Mouse (Mus musculus) small intestine, adult 2 months (tissue): ENCODE data around the gene Nup210l. TPM values are rescaled to one million over a fixed set of nuclear protein-coding genes. Genes with fewer than 3 reads are reported as not detected.

ENCODE experiments used
- H3K27ac ChIP-seq: fragments of 200-500 bp; 2 replicates; pipeline ENCODE4 v1.5.1; 2012; ENCODE audit warnings: low read depth, low read length, control low read depth, inconsistent platforms; ENCODE audit not compliant: insufficient read depth
- H3K27me3 ChIP-seq: fragments of 200-500 bp; 2 replicates; pipeline ENCODE4 v1.6.1; 2012; ENCODE audit warnings: mild to moderate bottlenecking, moderate library complexity, low read length, inconsistent platforms; ENCODE audit not compliant: control insufficient read depth, insufficient read depth
- H3K36me3 ChIP-seq: fragments of 200-500 bp; 2 replicates; pipeline ENCODE4 v1.6.1; 2012; ENCODE audit warnings: mild to moderate bottlenecking, low read length, control low read depth, inconsistent platforms; ENCODE audit not compliant: control insufficient read depth, insufficient read depth
- H3K4me1 ChIP-seq: fragments of 200-500 bp; 2 replicates; pipeline ENCODE4 v1.6.1; 2012; ENCODE audit warnings: low read length, inconsistent platforms, mixed read lengths; ENCODE audit not compliant: control insufficient read depth, insufficient read depth, insufficient read length
- H3K4me3 ChIP-seq: fragments of 200-500 bp; 2 replicates; pipeline ENCODE4 v1.5.1; 2012; ENCODE audit warnings: low read depth, mild to moderate bottlenecking, control low read depth, inconsistent platforms, low read length, moderate library complexity
- CTCF ChIP-seq: fragments of 200-500 bp; IDR thresholded peaks from 2 replicates; pipeline ENCODE4 v1.5.1; 2012; ENCODE audit warnings: low read depth, mild to moderate bottlenecking, control low read depth, inconsistent platforms, low read length, moderate library complexity, mixed read lengths; ENCODE audit not compliant: insufficient replicate concordance, insufficient read length; ENCODE audit errors: extremely low read depth
- POLR2A ChIP-seq: fragments of 200-500 bp; IDR thresholded peaks from 2 replicates; pipeline ENCODE4 v1.6.1; 2012; ENCODE audit warnings: low read depth, mild to moderate bottlenecking, control low read depth, inconsistent platforms, low read length, moderate library complexity
- whole genome bisulfite sequencing: fragments of 180-500 bp; shearing (Covaris S2); methylation state at CpG from one replicate; pipeline ENCODE4 v1.1.7; 2018; 5-methylcytosine and 5-hydroxymethylcytosine counted together
- polyA plus RNA-seq: library from polyadenylated mRNA; depleted of rRNA; stranded (reverse); fragments of >200 nt; gene quantifications from 2 replicates; pipeline ENCODE4 v1.2.3, GENCODE M21; 2012

The Nup210l gene
- polyA plus RNA-seq, 1 experiment, result 0.15 TPM

DNA sequence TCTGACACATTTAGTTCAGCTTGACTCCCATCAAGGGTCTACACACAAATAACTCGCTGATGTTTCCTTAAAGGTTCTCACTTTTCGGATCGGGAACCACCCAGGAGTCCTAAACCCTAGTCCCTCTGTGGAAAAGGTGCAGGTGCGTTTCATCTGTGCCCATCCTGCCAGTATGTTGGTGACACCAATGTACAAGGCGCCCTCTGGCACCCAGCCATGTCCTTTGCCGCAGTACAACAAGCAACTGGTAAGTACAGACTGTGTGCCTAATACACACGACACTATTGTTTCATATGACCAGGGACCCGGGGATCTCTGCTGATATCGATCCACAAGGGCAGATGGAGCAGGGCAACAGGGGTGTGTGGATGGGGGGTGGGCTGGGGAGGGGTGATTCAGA, 55.8 kb downstream of the Nup210l start:
- Histone ChIP-seq H3K36me3 (no peaks in the 10 kb centered on the region), H3K27me3 (no peaks in the 10 kb centered on the region), H3K4me3 (no peak overlapping the region), H3K27ac (no peak overlapping the region), H3K4me1 (peaks cover 4% of the 10 kb centered on the region; the same call in 1 of the 2 replicates)
- TF ChIP-seq POLR2A (no peak), CTCF (no peak)
- WGBS, result 54% methylated on average over 9 of the region's 9 CpGs

DNA sequence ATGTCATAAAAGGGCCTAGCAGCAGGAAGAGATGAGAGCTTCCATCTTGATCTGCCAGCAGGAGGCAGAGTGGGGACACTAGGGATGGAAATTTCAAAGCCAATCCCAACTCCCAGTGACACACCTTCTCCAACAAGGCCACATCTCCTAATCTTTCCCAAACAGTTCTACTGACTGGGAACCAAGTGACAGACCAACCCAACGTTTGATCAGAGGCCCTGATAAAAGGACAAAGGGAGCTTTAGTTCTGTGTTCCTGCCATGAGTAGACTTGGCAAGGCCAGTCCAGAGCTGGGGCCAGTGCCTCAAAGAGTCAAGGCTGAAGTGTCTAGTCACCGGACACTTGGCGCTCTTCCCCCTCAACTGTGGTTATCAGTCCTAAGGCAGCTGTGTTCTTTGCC, 57.6 kb downstream of the Nup210l start:
- WGBS, result 69% methylated on average over 3 of the region's 3 CpGs
- Histone ChIP-seq H3K4me3 (no peak overlapping the region), H3K27me3 (no peaks in the 10 kb centered on the region), H3K27ac (no peak overlapping the region), H3K36me3 (no peaks in the 10 kb centered on the region), H3K4me1 (peaks cover 4% of the 10 kb centered on the region; the same call in 1 of the 2 replicates)
- TF ChIP-seq CTCF, result 0 out of 2 replicates have a peak, but pooled peaks have one; percentile 0
- no peak for TF ChIP-seq POLR2A

GRCm38 (mm10) chr3:90179566-90179965, 75.6 kb downstream of the Nup210l start:
- no peak for TF ChIP-seq POLR2A
- TF ChIP-seq CTCF, result no peak
- 63% methylated on average over 3 of the region's 3 CpGs for WGBS
- Histone ChIP-seq H3K27me3 (no peaks in the 10 kb centered on the region), H3K27ac (no peak overlapping the region), H3K4me3 (no peak overlapping the region), H3K4me1 (no peaks in the 10 kb centered on the region), H3K36me3 (no peaks in the 10 kb centered on the region)

GRCm38 (mm10) chr3:90183581-90183980, 79.6 kb downstream of the Nup210l start:
- Histone ChIP-seq H3K4me1 (no peaks in the 10 kb centered on the region), H3K27ac (no peak overlapping the region), H3K36me3 (no peaks in the 10 kb centered on the region), H3K27me3 (no peaks in the 10 kb centered on the region), H3K4me3 (no peak overlapping the region)
- 74% methylated on average over 3 of the region's 3 CpGs for WGBS
- no peak for TF ChIP-seq POLR2A
- TF ChIP-seq CTCF, result no peak

GRCm38 (mm10) chr3:90190859-90191510, 87.1 kb downstream of the Nup210l start:
- no peaks in the 10 kb centered on the region for H3K36me3 ChIP-seq
- no peak overlapping the region for H3K4me3 ChIP-seq
- H3K4me1 ChIP-seq, result peaks cover 10% of the 10 kb centered on the region; the same call in 1 of the 2 replicates
- no peaks in the 10 kb centered on the region for H3K27me3 ChIP-seq
- 22% methylated on average over 11 of the region's 11 CpGs for WGBS
- TF ChIP-seq POLR2A, result no peak
- no peak for TF ChIP-seq CTCF
- H3K27ac ChIP-seq, result no peak overlapping the region

DNA sequence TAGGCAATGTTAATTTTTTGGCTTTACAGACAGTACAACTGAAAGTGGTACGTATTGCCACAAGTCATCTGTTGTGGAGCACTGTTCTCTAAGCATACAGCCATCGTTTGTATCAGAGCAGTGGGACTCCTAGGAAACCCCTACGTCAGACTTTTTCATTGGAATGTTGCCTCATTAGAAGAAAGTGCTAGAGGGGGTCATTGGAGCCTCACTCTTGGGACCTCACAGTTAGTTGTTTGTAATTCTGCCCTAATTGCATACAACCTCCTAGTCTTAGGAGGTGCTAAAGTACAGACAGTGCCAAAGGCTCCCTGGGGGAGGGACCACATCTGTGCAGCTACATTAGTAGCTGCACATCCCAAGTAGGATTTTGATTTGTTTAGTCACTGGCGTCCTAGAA, 90.8 kb downstream of the Nup210l start:
- WGBS, result 76% methylated on average over 4 of the region's 4 CpGs
- H3K4me1 ChIP-seq, result peaks cover 10% of the 10 kb centered on the region; the same call in 1 of the 2 replicates
- no peaks in the 10 kb centered on the region for H3K27me3 ChIP-seq
- no peaks in the 10 kb centered on the region for H3K36me3 ChIP-seq
- TF ChIP-seq POLR2A, result no peak
- no peak for TF ChIP-seq CTCF
- H3K27ac ChIP-seq, result no peak overlapping the region
- no peak overlapping the region for H3K4me3 ChIP-seq

- WGBS, result 72% methylated on average over 1 of the region's 1 CpGs
- TF ChIP-seq POLR2A, result no peak
- H3K4me1 ChIP-seq, result peaks cover 8% of the 10 kb centered on the region; the same call in 1 of the 2 replicates
- H3K27ac ChIP-seq, result no peak overlapping the region
- H3K36me3 ChIP-seq, result no peaks in the 10 kb centered on the region
- H3K4me3 ChIP-seq, result no peak overlapping the region
- H3K27me3 ChIP-seq, result no peaks in the 10 kb centered on the region
These were observed 91.7 kb downstream of the Nup210l start for GRCm38 (mm10) chr3:90195644-90196043.
